Mouse (Mus musculus): Measurements from ENCODE around the gene Uhrf1. TPM values are rescaled to one million over a fixed set of nuclear protein-coding genes. Genes with fewer than 3 reads are reported as not detected.

Gene Uhrf1
- polyA plus RNA-seq, 1 experiment from 2014 or later = 13.8 TPM

DNA sequence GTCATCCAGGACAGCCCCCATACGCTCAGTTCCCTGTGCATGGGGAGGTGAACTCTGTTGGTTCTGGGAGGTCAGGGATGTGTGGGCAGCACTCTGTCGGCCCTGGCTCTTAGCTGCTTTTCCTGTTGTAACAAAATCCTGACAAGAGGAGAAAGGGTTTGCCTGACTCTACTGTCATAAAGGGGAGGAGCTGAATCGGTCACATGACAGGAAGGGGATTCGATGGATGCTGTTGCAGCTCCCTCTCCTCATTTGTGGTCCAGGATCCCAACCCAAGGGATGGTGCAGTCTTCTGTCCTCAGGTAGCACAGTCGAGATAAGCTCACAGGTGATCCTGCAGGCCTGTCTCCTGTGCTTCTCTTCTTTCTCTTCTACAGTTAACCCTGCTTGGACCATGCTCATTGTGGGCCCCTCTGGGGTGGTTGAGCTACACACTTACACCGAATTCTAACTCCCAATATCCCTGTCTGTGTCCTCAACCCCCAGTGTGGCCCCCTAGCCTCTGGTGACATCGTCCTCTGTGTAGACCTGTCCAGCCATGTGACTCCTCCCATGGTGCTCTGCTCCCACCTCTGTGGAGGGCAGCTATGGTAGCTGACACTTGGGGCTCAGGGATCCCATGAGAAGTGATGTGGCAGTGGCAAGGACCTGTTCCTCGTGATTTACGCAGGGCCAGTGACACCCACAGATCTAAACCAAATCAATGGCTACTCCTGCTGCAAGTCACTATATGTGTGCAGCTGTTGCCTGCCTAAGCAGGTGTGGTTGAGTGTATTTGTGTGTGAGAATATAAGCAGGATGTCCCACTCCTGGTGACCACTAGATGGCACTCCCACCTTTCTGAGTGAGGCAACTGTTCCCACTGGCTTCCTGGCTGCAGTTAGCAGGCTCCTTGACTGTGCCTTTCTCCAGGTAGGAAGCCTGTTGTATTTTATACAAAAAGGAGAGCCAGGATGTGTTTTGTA is 54.1 kb downstream of the Uhrf1 start:
- peak; percentile 75 for ATAC-seq (ENCODE audit: low FRiP score)
- Histone ChIP-seq H3K27ac (replicated peaks) (no peak overlapping the region), H3K36me3 (peaks cover 68% of the 10 kb centered on the region), H3K27me3 (replicated peaks) (no peaks in the 10 kb centered on the region), H3K4me1 (peaks cover 25% of the 10 kb centered on the region), H3K4me3 (replicated peaks) (no peak overlapping the region), H3K4me2 (no peak overlapping the region), H3K9me3 (replicated peaks) (no peaks in the 10 kb centered on the region), H3K9ac (replicated peaks) (no peak overlapping the region)
- WGBS = 73% methylated on average over 9 of the region's 9 CpGs

DNA sequence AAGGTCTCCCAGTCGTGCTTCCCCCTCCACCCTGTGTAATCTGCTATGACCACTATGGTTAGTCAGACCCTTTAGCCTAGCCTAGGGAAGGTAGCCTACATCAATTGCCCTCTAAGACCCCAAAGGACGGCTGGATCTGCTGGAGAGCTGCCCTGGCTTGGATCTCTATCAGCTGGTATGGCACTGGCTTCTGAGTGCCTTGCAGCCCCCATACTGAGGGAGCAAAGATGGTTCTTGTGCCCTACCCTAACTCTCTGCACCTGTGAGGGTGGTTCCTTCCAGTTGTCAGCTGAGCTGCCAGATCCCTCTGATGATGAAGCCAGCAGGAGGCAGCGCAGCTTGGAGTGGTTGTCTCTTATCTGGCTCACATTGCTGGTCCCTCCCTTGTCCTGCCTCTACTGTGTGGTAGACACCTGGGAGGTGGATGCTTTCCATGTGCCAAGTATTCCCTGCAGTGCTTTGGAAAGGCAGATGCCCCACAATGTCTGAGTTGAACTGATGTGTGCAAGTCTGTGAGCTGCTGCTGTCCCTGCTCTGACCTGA is 56.1 kb downstream of the Uhrf1 start:
- WGBS = 91% methylated on average over 3 of the region's 3 CpGs
- no peak overlapping the region for H3K4me2 ChIP-seq

DNA sequence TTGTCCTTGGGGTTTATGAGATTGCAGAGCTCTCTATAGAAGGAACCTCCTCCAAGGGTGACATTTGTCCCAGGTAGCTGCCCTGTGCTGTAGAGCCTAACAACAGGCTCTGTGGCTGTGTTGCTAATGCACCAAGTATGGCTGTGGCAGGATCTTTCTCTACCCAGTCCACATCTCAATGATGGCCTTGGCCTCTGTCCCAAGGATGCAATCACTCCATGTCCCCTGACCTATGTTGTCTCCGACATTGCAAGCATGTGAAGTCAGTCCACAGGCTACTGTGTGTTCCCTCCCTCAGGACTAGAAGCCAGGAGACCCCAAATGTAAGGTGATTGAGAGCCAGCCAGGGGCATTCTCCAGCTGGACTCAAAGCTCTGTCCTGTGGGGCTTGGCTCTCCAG is 56.7 kb downstream of the Uhrf1 start:
- Histone ChIP-seq H3K27ac (replicated peaks) (peak overlapping the region; percentile 72), H3K4me2 (no peak overlapping the region), H3K36me3 (peaks cover 55% of the 10 kb centered on the region), H3K9ac (replicated peaks) (no peak overlapping the region), H3K9me3 (replicated peaks) (no peaks in the 10 kb centered on the region), H3K4me1 (peaks cover 36% of the 10 kb centered on the region), H3K27me3 (replicated peaks) (no peaks in the 10 kb centered on the region), H3K4me3 (replicated peaks) (no peak overlapping the region)
- WGBS = 81% methylated on average over 1 of the region's 1 CpGs
- no peak for ATAC-seq (ENCODE audit: low FRiP score)

More for the DNA sequence above, 56.1 kb downstream of the Uhrf1 start:
- ATAC-seq (ENCODE audit: low FRiP score) = no peak
- no peak overlapping the region for H3K4me3 ChIP-seq (replicated peaks)
- H3K9me3 ChIP-seq (replicated peaks) = no peaks in the 10 kb centered on the region
- peaks cover 34% of the 10 kb centered on the region for H3K4me1 ChIP-seq
- peaks cover 61% of the 10 kb centered on the region for H3K36me3 ChIP-seq
- peak overlapping the region; percentile 13; the same call in 1 of the 2 replicates for H3K27ac ChIP-seq (replicated peaks)
- H3K9ac ChIP-seq (replicated peaks) = no peak overlapping the region
- H3K27me3 ChIP-seq (replicated peaks) = no peaks in the 10 kb centered on the region

DNA sequence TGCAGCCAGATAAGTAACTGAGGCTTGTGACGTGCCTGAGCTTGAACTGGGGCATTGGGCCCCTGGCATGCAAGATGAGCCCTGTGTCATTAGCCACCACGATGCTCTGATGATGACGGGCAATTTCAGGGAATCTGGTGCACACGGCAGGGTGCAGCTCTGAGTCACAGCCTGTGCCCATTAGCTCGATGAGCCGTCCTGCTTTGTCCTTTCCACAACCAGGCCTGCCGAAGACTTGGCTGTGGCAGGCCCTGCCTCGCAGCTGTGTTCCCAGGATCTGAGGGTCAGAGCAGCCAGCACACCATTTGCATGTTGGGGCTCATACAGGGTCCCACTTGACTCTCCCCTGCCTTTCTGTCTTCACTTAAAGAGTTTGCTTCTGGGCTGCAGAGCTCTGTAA is 57.3 kb downstream of the Uhrf1 start:
- Histone ChIP-seq H3K27me3 (replicated peaks) (no peaks in the 10 kb centered on the region), H3K9me3 (replicated peaks) (no peaks in the 10 kb centered on the region), H3K27ac (replicated peaks) (peak overlapping the region; percentile 72), H3K4me1 (peaks cover 41% of the 10 kb centered on the region), H3K4me2 (no peak overlapping the region), H3K4me3 (replicated peaks) (no peak overlapping the region), H3K9ac (replicated peaks) (no peak overlapping the region), H3K36me3 (peaks cover 49% of the 10 kb centered on the region)
- ATAC-seq (ENCODE audit: low FRiP score) = no peak
- WGBS = 17% methylated on average over 8 of the region's 8 CpGs

DNA sequence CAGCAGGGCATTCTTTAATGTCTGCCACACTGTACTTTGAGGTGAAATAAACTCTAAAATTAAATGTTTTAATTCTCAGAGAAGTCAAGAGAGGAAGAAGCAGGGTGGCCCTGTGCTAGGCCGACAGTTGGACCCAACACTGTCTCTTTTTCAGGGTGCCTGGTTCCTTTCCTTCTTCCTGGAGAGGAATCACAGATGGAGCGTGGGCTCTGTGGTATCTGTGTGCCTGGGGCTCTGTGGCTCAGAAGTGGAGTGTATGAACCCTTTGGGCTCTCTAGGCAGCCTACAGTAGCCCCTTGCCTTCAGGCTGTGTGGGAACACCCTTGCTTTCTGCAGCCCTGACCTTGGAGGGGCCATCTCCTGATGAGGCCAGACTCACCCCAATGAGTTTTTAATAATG is 58.4 kb downstream of the Uhrf1 start:
- ATAC-seq (ENCODE audit: low FRiP score) = no peak
- peaks cover 38% of the 10 kb centered on the region for H3K36me3 ChIP-seq
- 87% methylated on average over 2 of the region's 2 CpGs for WGBS
- no peak overlapping the region for H3K9ac ChIP-seq (replicated peaks)
- H3K9me3 ChIP-seq (replicated peaks) = no peaks in the 10 kb centered on the region
- H3K27me3 ChIP-seq (replicated peaks) = no peaks in the 10 kb centered on the region
- H3K4me3 ChIP-seq (replicated peaks) = no peak overlapping the region
- H3K4me1 ChIP-seq = peaks cover 52% of the 10 kb centered on the region
- no peak overlapping the region for H3K4me2 ChIP-seq
- no peak overlapping the region for H3K27ac ChIP-seq (replicated peaks)

DNA sequence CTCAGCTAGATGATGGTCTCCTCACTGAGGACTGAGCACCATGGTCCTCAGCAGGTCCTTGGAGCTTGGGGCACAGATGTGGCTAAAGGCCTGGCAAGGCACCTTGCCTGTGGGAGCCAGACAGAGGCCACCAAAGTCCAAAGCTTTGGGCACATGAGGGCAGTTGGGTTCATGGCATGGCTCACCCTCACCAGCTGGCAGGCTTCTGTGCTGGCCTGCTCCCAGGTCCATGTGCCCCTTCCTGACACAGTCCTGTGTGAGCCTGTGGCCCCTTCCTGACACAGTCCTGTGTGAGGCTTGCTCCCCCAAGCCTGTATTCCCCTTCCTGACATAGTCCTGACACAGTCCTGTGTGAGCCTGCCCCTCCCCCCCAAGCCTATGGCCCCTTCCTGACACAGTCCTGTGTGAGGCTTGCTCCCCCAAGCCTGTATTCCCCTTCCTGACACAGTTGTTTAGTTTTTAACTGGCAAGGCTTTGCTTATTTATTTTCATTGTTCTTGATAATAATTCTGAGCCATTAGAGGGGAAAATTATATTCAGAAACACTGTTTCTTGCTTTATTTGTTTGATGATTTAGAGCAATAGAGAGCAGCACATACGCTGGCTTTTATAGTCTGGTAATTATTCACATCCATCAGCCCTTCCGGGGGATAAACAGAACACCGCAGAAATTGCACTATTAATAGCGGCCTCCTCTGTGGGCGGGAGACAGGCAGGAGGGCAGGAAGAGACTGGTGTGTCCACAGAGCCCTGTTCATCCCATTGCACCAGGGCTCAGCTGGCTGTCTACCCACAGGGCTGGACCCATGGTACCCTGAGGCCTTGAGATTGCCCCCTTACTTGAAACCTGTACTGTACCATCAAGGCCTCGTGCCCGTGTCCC is 62.9 kb downstream of the Uhrf1 start:
- H3K4me3 ChIP-seq (replicated peaks) = no peak overlapping the region
- peaks cover 43% of the 10 kb centered on the region for H3K36me3 ChIP-seq
- H3K4me2 ChIP-seq = no peak overlapping the region
- no peaks in the 10 kb centered on the region for H3K9me3 ChIP-seq (replicated peaks)
- H3K9ac ChIP-seq (replicated peaks) = 0 out of 2 replicates have a peak overlapping the region, but pooled peaks have one; percentile 0
- no peaks in the 10 kb centered on the region for H3K27me3 ChIP-seq (replicated peaks)
- peak; percentile 65 for ATAC-seq (ENCODE audit: low FRiP score)
- 23% methylated on average over 7 of the region's 7 CpGs for WGBS
- H3K27ac ChIP-seq (replicated peaks) = peak overlapping the region; percentile 77
- H3K4me1 ChIP-seq = peaks cover 70% of the 10 kb centered on the region

DNA sequence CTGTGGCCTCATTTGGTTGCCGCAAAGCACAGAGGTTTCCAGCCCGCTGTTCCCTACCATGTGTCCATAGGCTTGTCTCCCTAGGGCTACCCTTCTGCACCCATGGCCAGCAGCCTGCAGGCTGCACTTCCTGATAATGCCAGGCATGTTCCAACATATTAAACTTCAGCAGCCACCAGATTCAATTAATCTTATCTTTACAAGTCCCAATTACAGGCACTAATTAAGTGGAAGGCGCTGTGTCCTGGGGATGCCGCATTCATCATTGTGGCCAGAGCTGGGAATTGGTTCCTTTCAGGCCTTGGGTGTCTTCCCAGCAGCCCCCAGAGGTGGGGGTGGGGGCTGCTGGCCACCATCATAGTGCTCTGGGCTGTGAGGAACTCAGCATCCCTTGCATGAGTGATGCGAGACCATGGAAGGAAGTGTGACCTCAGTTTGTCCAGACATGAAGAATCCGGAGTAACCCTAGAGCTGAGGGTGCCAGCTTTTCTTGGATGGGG is 65.2 kb downstream of the Uhrf1 start:
- H3K4me1 ChIP-seq = peaks cover 79% of the 10 kb centered on the region
- H3K27ac ChIP-seq (replicated peaks) = 0 out of 2 replicates have a peak overlapping the region, but pooled peaks have one; percentile 5
- H3K36me3 ChIP-seq = peaks cover 49% of the 10 kb centered on the region
- no peak overlapping the region for H3K4me3 ChIP-seq (replicated peaks)
- no peak overlapping the region for H3K9ac ChIP-seq (replicated peaks)
- no peaks in the 10 kb centered on the region for H3K27me3 ChIP-seq (replicated peaks)
- no peak overlapping the region for H3K4me2 ChIP-seq
- no peak for ATAC-seq (ENCODE audit: low FRiP score)
- no peaks in the 10 kb centered on the region for H3K9me3 ChIP-seq (replicated peaks)
- 75% methylated on average over 6 of the region's 6 CpGs for WGBS

DNA sequence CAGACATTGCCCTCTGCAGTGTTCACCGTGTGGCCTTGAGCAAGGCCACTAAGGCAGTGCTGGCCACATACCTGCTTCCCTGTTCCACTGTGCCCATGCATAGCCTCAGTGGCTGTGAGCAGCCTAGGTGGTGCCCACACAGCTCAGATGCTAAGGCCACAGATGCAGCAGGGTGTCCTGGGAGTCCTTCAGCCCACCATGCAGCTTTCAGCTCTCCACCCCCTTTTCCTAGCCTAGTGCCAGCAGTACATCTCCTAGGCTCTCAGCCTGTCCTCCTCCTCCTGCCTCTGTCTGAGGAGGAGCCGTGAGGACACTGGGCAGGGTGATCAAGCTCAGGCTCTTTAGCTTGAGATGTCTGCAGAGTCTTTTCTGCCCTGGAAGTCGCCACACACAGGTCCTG is 67.0 kb downstream of the Uhrf1 start:
- Histone ChIP-seq H3K4me3 (replicated peaks) (no peak overlapping the region), H3K27ac (replicated peaks) (peak overlapping the region; percentile 42; the same call in 1 of the 2 replicates), H3K4me2 (no peak overlapping the region), H3K4me1 (peaks cover 87% of the 10 kb centered on the region), H3K36me3 (peaks cover 53% of the 10 kb centered on the region), H3K27me3 (replicated peaks) (no peaks in the 10 kb centered on the region), H3K9ac (replicated peaks) (no peak overlapping the region), H3K9me3 (replicated peaks) (no peaks in the 10 kb centered on the region)
- WGBS = 76% methylated on average over 3 of the region's 3 CpGs
- ATAC-seq (ENCODE audit: low FRiP score) = no peak

DNA sequence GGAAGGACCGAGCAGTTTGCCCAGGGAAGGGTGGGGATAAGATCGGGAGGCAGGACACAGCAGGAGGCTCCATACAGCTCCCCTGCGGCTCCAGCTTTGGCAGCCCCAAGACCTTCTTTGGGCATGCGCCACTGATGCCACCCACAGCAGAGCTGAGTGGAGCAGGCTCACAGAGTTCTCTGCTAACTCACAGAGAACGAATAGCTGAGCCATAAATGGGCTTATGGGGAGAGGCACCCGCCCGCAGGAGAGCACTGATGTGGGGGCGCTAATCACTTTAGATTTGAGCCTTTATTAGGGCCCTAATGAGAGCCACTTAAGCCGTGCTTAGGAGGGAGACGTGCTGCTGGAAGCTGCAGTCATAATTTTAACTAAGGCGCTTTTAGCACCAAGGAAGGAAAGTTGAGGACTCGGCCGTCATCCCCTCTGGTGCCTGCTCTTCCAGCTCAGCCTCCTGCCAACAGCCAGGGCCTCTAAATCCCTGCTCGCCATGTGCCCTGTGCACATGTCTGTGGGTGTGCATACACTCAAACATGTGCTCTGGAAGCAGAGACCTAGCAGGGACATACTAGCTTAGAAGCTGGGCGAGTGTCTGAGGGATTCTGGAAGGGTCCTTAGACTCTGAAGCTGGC is 68.0 kb downstream of the Uhrf1 start:
- Histone ChIP-seq H3K27me3 (replicated peaks) (no peaks in the 10 kb centered on the region), H3K4me3 (replicated peaks) (no peak overlapping the region), H3K4me1 (peaks cover 76% of the 10 kb centered on the region), H3K36me3 (peaks cover 64% of the 10 kb centered on the region), H3K27ac (replicated peaks) (peak overlapping the region; percentile 42), H3K4me2 (no peak overlapping the region), H3K9me3 (replicated peaks) (no peaks in the 10 kb centered on the region), H3K9ac (replicated peaks) (no peak overlapping the region)
- 42% methylated on average over 15 of the region's 15 CpGs for WGBS
- ATAC-seq (ENCODE audit: low FRiP score) = no peak

DNA sequence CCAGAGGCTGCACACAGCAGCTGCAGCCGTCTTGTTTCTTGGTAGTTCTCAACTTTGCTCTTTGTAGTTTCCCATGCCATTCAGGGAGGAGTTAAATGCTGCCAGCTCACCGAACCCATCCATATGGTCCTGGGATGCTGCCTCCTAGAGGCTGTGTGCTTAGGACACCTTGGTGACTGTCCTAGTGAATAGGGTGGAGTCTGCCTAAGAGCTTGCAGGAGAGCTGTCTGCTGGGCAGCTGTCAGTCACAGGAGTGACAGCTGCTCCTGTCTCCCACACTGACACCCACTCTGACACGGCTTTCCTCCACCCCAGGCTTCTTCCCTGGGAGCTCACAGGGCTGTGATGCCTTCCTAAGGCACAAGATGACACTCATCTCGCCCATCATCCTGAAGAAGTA is 69.0 kb downstream of the Uhrf1 start:
- WGBS = 82% methylated on average over 4 of the region's 4 CpGs
- ATAC-seq (ENCODE audit: low FRiP score) = no peak
- Histone ChIP-seq H3K36me3 (peaks cover 70% of the 10 kb centered on the region), H3K9me3 (replicated peaks) (no peaks in the 10 kb centered on the region), H3K4me3 (replicated peaks) (no peak overlapping the region), H3K27ac (replicated peaks) (0 out of 2 replicates have a peak overlapping the region, but pooled peaks have one; percentile 58), H3K27me3 (replicated peaks) (no peaks in the 10 kb centered on the region), H3K4me2 (no peak overlapping the region), H3K9ac (replicated peaks) (no peak overlapping the region), H3K4me1 (peaks cover 66% of the 10 kb centered on the region)

Data from neural tube, embryonic 15.5 days (tissue).